Mouse (Mus musculus) G1E (cell line): ENCODE results near the gene Osm.

Source experiments
- CTCF ChIP-seq: IDR thresholded peaks from 2 replicates; pipeline ENCODE4 v1.5.1; 2012; ENCODE audit warnings: low read depth, low read length, inconsistent platforms, mixed read lengths
- GATA1 ChIP-seq: IDR thresholded peaks from 2 replicates; pipeline ENCODE4 v1.6.1; 2012; ENCODE audit warnings: borderline replicate concordance, low read length, inconsistent platforms, mixed read lengths
- GATA2 ChIP-seq: IDR thresholded peaks from 2 replicates; pipeline ENCODE4 v1.6.1; 2012; ENCODE audit warnings: low read depth, low read length, inconsistent platforms, borderline replicate concordance
- POLR2AphosphoS5 ChIP-seq: IDR thresholded peaks from 2 replicates; pipeline ENCODE4 v1.6.1; 2012; ENCODE audit warnings: low read depth, low read length, inconsistent platforms; ENCODE audit not compliant: insufficient replicate concordance

GRCm38 (mm10) chr11:4213107-4213506, 23.1 kb upstream of the Osm start:
- TF ChIP-seq CTCF (no peak), GATA2 (no peak), GATA1 (no peak), POLR2AphosphoS5 (no peak)
